Mouse (Mus musculus) brain, embryonic 14.5 days (tissue): Measurements from ENCODE around the gene Tha1.

Experiments used
- CTCF ChIP-seq: fragments of 200-500 bp; IDR thresholded peaks from 2 replicates; pipeline ENCODE4 v1.5.1; 2012; ENCODE audit warnings: inconsistent platforms, mild to moderate bottlenecking, moderate library complexity, borderline replicate concordance; ENCODE audit not compliant: insufficient read depth, insufficient read length; ENCODE audit errors: extremely low read depth
- POLR2A ChIP-seq: fragments of 200-500 bp; IDR thresholded peaks from 2 replicates; pipeline ENCODE4 v1.6.1; 2012; ENCODE audit warnings: mild to moderate bottlenecking, inconsistent platforms, borderline replicate concordance; ENCODE audit not compliant: poor library complexity, insufficient read depth, insufficient read length, severe bottlenecking; ENCODE audit errors: extremely low read depth

GRCm38 (mm10) chr11:117918541-117918940, 45.3 kb upstream of the Tha1 start:
- TF ChIP-seq POLR2A (no peak), CTCF (no peak)
